Mouse (Mus musculus): ENCODE data around the gene Smarca4.
"Not testable (repeated sequence)": the region's sequence is repeated elsewhere in the genome, so short reads cannot be mapped to it uniquely, and the experiment has no call there.

Smarca4 gene

DNA sequence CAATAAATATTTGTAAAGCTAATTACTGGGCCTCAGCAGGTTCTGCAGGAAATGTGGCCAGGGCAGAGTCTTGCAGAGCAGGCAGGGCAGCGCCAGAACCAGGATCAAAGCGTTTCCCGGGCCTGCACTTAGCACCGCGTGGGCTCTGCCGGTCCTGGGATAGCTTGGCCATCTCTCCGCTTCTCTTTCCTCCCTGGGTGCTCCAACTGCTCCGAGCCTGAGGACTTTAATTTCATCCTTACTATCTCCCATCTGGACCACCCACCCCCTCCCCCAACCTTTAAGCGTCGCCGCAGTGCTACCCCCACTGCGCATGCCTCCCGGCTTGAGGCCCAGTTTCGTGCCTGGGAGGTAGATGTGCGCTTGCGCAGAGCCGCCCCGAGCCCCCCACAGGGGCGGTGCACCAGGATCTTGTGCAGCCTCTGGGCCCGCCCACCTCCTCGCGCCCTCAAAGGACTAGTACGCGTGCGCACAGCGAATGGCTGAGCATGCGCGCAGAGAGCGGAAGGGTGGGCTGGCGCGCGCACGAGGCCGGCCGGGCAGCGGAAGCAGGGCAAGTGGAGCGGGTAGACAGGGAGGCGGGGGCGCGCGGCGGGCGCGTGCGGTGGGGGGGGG is at the start of gene Smarca4:
Gene Smarca4 (plus strand): TSS at position 553 of the 615 bp plus-strand sequence.
- DNase-seq (ENCODE audit: low read depth, low spot score) = peak; percentile 99

DNA sequence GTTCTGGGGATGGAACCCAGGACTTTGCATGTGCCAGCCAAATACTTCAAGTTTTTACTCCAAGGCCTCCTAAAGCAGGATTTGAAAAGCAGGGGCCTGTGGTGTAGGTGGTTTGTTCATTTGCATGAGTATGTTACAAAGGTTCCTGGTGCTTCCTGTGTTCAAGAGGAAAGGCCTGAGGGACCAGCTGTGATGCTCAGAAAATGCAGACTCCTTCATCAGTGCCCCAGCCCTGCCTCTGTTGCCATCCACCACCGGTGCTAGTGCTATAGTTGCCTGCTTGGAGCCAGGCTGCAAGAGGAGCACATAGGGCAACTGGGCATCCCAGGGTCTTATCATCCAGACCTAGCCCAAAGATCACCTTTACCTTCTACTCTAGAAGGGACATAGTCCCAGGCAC is 49.4 kb upstream of the Smarca4 start:
- DNase-seq (ENCODE audit: low read depth, low spot score) = no peak

DNA sequence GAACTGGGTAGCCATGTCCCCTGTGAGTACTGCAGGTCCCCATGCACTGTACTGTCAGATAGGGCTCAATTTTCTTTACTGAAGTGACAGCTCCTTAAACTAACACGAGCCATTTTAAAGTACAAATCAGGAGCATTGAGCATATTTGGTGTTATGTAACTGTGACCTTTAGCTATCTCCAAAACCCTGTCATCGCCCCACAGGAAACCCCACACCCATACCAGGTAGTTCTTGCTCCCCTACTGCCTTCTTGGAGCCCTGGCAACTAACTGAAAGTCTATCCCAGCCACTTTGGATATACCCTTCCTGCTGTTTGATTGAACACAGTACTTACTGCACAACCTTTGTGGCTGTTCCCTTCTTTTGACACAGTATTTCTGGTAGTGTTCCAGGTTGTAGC is 48.9 kb upstream of the Smarca4 start:
- DNase-seq (ENCODE audit: low read depth, low spot score) = no peak

DNA sequence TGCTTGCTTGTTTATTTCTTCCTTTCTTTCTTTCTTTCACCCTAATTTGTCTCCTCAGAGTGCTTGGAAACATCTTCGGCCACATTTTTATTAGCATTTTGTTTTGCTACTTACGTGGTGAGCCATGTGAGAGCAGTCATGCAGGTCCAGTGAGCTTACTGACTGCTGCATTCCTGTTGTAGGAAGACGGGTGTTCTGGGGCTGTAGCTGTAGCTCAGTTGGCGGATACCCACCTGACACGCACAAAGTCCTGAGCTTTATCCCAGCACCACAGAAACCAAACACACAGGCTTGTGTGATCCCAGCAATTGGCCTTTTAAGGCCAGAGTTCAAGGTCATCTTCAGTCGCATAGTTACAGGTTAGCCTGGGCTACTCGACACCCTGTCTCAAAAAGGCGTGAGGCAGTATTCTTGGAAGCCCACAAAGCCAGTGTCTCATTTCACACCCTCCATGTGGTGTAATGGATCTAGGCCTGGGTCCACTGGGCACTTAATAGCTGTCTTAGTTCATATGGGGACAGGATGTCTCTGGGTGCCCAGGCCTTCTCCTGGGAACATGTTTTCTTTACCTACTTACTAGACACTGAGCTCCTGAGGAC is 47.2 kb upstream of the Smarca4 start:
- DNase-seq (ENCODE audit: low read depth, low spot score) = no peak

DNA sequence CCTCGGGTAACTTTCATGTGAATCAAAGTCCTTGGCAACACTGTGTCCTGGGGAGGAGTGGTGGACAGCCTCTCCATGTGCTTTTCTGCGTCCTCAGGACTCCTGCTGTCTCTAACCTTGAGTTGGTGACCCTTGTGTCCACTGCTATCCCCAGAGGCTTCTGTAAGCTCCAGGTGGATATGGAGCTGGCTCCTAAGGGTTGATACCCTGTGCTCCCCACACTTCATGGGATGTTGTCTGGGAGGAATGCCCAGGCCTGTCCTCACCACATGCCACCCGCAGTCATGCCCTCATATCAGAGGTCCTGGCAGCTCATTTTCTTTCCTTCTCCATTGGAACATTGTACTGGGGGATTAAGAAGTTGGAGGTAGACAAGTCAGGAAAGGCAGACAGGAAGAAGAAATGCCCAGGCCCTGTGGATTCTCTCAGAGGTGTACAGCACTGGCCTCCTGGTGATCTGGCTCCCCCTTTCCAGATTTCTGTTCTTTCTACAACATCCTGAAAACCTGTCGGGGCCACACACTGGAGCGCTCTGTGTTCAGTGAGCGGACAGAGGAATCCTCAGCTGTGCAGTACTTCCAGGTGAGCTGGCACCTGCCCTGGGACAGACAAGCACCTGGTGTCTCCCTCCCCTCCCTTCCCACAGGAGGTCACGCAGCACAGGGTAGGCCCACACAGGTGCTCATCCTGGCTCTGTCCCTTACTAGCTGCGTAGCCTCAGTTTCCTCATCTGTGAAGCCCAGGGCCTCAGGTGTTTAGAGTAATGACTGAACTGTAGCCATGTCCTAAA is 41.8 kb upstream of the Smarca4 start:
- DNase-seq (ENCODE audit: low read depth, low spot score) = no peak

DNA sequence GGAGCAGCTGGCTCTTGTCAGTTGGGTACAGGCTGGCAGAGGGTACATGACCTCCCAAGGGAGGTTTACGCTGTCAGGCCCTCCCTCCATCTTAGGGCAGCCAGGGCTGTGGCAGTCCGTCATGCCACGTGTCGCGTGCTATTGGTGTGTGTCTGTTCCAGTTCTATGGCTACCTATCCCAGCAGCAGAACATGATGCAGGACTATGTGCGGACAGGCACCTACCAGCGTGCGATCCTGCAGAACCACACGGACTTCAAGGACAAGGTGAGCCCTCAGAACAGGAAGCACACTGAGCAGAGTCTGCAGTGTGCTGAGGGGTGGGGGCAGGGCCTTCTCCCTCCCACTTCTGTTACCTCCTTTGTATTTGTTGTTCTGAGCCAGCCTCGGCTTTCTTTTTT is 40.7 kb upstream of the Smarca4 start:
- DNase-seq (ENCODE audit: low read depth, low spot score) = no peak

DNA sequence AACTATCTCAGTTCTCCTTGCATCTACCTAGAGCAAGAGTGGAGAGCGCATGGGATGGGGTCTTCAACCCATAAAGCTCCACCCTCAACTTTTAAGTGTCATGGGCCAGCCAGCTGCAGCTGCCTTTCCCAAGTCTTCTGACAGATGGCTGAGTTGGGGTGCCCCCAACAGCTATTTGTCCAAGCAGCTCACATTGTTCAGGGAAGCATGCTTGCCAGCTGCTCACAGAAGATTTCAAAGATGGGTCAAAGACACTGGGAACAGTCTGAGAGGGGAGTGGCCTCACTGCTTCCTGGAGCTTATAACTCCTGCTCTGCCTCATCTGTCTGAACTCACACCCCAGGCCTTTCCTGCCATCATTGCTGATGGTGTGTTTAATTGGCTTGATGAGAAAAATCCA is 39.7 kb upstream of the Smarca4 start:
- no peak for DNase-seq (ENCODE audit: low read depth, low spot score)

DNA sequence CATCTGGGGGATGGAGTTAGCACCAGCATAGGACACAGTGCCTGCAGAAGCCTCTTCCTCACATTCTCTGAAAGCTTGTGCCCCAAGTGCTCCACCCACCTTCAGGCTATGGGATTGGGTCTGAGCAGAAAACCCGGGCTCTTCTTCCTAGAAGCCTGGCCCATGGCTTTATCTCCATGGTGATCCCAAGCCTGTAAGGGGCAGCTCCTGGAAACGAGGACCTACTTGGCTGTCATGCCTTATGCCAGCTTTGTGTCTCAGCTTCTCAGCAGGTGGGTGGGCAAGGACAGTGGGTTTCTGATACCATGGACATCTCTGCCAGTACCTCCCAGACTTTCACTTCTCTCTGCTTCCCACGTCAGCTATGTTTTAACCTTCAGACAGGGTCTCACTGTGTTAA is 37.7 kb upstream of the Smarca4 start:
- DNase-seq (ENCODE audit: low read depth, low spot score) = no peak

DNA sequence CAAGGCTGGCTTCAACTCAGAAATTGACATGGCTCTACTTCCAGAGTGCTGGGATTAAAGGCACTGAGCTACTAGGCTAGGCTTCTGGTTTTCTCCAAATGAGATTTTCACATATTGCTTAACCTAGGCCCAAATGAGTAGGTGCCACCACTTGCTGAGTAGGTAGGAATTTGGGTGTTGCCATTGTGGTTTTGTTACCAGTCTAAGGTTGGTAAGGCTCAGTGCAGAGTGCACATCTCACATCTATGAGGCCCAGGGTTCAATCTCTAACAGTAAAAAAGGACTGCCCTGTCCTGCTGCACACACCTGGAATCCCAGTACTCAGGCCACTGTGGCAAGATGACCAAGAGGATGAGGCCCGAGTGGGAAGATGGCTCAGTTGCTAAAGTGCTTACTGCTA is 30.6 kb upstream of the Smarca4 start:
- no peak for DNase-seq (ENCODE audit: low read depth, low spot score)

DNA sequence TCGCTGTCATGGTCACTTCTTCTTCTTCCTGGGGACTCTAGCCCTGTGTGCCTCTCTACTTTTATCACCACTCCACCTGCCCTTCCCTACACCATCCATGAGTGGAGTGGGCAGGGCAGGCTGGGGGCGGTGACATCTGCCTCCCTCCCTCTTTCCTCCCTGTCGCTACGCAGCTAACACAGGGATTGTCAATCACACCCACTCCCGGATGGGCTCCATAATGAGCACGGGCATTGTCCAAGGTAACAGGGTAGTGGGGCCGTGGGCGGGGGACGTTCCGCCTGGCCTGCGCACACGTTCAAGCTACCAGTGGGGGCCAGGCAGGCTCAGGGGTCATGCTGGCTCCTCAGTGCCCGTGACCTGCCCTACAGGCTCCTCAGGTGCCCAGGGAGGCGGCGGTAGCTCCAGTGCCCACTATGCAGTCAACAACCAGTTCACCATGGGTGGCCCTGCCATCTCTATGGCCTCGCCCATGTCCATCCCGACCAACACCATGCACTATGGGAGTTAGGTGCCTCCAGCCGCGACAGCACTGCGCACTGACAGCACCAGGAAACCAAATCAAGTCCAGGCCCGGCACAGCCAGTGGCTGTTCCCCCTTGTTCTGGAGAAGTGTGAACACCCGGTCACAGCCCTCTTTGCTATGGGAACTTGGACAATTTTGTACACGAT is 28.2 kb upstream of the Smarca4 start:
- DNase-seq (ENCODE audit: low read depth, low spot score) = no peak

DNA sequence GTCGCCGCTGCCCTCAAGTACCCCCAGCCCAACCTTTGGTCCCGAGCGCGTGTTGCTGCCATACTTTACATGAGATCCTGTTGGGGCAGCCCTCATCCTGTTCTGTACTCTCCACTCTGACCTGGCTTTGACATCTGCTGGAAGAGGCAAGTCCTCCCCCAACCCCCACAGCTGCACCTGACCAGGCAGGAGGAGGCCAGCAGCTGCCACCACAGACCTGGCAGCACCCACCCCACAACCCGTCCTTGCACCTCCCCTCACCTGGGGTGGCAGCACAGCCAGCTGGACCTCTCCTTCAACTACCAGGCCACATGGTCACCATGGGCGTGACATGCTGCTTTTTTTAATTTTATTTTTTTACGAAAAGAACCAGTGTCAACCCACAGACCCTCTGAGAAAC is 27.6 kb upstream of the Smarca4 start:
- no peak for DNase-seq (ENCODE audit: low read depth, low spot score)

DNA sequence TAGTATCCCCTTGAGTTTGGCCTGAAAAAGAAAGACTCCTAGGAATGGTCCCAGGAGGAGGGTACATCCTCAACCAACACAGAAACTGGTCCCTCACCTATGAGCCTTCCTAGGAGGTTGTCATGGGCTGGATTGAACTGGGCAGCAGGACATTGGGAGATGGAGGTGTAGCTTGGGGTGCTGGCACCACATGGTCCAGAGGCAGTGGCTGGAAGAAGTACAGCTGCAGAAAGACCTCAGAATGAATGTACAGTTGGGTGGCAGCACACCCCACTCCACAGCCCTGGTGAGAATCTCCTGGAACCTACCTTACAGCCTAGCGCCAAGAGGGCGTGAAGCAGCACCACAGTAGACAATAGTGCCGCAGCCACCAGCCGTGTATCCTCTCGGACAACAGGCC is 26.4 kb upstream of the Smarca4 start:
- no peak for DNase-seq (ENCODE audit: low read depth, low spot score)

DNA sequence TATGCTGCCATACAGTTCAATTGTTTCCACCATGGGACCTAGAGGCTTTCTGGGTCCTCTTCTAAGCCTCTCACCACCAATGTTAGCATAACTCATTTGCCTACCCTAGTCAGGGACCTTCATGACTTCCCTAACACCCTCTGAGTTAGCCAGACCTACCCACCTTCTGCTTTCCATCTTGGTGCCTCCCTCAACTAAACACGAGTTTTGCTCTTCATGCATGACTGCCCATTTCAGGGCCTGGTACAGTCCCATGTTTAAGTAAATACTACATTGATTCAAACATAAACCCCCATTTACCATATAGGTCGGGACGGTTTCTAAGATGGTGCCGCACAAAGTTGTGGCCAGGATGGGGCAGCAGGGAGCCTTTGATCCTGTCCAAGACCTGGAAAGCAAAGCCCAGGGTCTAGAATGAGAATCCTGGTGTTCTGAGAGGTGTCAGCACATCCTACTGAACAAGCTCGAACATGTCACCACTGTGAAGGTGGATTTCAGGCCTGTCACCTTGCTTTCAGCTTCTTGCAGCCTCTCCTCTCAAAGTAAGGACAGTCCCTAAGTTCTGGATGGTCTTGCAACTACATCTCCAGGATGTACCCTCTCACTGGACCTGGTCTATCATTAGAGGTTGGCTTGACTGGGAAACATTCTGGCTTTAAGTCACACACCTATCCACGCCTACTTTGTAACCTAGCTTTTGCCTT is 24.7 kb upstream of the Smarca4 start:
- DNase-seq (ENCODE audit: low read depth, low spot score) = no peak

DNA sequence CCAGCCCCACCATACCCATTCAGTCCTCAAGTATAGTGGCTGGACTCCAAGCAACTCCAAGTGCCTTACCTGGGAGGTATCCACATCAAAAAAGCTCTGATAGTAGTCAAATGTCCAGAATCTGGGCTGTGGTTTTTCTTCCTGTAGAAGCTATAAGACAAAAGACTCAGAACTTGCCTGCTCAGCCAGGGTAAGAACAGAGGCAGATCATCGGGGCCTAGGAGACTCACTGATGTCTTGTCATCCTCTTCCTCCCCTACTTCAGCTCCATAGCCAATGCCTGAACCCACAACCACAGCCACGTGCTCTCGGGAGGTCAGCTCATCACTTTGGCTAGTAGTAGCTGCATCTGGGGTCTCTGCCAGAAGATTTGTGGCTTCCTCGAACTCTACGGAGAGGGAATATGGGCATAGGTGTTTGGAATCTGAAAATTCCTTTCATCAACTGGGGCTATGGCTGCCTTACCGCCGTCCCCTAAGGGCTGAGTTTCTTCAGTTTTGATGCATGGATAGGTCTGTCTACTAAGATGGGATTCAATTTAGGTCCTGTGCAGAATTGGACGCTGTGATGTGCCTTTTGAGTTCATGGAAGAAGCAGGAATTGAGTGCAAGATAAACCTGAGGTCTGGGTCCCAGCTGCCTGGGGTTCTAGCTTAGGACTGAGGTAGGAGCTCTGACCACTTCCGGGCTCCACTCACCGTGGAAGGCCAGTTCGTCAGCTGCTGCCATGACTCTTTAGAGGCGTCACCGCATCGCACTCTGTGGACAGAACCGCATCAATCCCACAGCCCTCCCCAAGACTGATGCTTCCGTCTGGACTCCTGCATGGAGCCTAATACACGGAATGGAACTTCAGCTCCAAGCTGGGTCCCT is 23.9 kb upstream of the Smarca4 start:
- DNase-seq (ENCODE audit: low read depth, low spot score) = no peak

DNA sequence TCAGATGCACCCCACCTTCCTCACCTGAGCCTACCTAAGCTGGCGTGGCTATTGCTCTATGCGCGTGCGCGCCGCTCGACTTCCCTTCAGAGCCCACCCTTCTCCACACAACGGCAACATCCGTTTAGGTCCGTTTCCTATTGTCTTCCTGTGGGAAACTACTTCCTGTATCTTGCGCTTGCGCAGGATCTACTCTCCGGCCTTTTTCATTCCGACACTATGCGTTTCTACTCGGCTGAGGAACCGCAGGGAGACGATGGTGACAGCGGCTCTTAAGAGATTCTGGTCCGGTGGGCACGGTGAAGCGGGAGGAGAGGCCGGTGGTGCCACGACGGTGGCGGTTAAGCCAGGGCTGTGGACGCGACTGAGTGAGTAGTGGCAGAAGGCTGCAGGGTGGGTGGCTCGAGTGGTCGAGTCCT is 23.3 kb upstream of the Smarca4 start, which contains the start of the genes Timm29 and Yipf2:
Gene Timm29 (plus strand): TSS at position 20 of the 419 bp plus-strand sequence.
Gene Yipf2 (minus strand): TSS at position 126 of the 419 bp plus-strand sequence.
- DNase-seq (ENCODE audit: low read depth, low spot score) = peak; percentile 98

DNA sequence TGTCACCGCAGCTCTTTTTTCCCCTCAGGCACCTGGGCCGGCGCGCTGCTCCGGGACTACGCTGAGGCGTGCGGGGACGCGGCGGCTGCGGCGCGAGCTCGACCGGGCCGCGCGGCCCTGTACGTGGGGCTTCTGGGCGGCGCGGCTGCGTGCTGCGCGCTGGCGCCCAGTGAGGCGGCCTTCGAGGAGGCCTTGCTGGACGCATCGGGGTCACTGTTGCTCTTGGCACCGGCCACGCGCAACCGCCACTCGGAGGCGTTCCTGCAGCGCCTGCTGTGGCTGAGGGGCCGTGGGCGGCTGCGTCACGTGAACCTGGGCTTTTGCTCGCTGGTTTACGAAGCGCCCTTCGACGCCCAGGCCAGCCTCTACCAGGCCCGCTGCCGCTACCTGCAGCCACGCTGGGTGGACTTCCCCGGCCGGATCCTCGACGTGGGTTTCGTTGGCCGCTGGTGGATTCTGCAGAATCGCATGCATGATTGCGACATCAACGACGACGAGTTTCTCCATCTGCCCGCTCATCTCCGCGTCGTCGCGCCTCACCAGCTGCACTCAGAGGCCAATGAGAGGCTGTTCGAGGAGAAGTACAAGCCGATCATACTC is 22.7 kb upstream of the Smarca4 start:
- DNase-seq (ENCODE audit: low read depth, low spot score) = no peak

DNA sequence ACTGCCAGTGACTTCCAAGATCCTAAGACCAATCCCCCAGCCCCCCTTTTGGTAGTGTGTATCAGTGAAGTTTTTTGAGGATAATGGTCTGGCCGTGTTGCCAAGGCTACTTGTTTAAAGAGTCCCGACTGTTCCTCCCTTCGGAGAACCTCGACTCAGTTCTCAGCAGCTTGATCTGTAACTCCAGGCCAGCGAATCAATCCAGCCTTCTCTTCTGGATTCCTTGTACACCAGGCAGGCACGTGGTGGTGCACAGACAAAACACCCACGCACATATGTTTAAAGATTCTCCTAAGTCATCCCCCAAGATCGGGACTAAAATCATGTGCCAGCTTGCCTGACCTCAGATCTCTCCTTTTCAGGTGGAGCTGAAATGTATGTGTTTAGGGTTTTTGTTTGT is 21.6 kb upstream of the Smarca4 start:
- not testable (repeated sequence) for DNase-seq (ENCODE audit: low read depth, low spot score)

DNA sequence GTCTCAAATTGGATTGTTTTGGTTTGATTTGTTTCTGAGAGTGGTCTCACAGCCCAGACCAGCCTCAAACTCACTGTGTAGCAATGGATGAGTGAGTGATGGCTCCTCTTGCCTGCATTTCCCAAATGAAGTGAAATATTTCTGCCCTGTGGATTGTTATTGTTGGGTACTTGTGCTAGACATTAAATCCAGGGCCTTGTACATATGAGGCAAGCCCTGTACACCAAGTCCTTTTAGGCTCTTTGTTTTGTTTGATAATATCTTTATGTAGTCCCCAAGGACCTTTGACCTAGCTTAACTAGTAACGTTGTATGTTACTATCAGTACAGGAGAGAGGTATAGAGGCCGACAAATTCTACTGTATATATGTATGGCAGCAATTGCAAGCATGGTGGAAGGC is 21.1 kb upstream of the Smarca4 start:
- no peak for DNase-seq (ENCODE audit: low read depth, low spot score)

DNA sequence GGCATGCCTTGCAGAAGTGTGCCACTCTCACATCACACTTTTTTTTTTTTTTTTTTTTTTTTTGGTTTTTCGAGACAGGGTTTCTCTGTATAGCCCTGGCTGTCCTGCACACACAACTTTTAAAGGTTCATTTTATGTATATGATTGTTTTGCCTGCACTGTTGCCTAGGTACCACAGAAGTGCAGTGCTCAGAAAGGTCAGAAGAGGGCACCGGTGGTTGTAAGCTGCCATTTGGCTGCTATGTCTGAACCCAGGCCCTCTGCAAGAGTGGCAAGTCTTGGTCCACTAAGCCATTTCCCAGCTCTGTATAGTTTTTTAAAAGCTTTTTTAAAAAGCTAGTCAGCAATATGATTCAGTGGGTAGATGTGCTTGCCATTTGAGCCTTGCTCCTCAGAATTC is 17.8 kb upstream of the Smarca4 start:
- DNase-seq (ENCODE audit: low read depth, low spot score) = no peak

DNA sequence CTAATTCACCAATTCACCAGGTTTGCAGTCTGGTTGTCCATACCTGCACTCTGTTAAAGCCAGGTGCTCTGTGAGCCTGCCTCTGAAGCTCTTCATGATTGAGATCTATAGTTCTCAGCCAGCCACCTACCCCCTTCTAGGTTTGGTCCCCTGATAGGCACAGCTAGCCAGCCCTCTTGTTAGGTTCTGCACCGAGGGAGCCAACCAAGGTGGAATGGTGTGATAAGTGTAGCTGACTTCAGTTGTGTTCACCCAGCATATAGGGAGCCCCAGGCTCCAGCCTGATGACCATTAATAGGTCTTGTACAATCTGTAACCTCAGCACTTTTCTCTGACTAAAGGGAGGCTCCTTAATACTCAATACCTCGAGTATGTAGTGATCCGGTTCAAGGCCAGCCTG is 15.8 kb upstream of the Smarca4 start:
- no peak for DNase-seq (ENCODE audit: low read depth, low spot score)
